Mouse (Mus musculus) heart, postnatal 0 days (tissue): ENCODE results near the gene Cstb. TPM values are rescaled to one million over a fixed set of nuclear protein-coding genes. Genes with fewer than 3 reads are reported as not detected.

Experiments used
- ATAC-seq: fragments of 200-750 bp; cut with Nextera tagmentation; 2 replicates; pipeline ENCODE4 v1.8.0; 2017; ENCODE audit warnings: low read depth, moderate number of reproducible peaks, moderate library complexity; ENCODE audit not compliant: insufficient read depth
- DNase-seq: peaks from one replicate; pipeline ENCODE4 v3.0.0-alpha.2; 2016; ENCODE audit warnings: low spot score
- H3K27ac ChIP-seq: fragments of 300-500 bp; sonication (generic); 2 replicates; pipeline ENCODE4 v1.5.1; 2014; ENCODE audit warnings: low read depth, mild to moderate bottlenecking
- H3K27me3 ChIP-seq: fragments of 300-500 bp; sonication (generic); 2 replicates; pipeline ENCODE4 v1.6.1; 2014; ENCODE audit warnings: low read length, mixed read lengths; ENCODE audit not compliant: control insufficient read depth, insufficient read depth
- H3K36me3 ChIP-seq: fragments of 300-500 bp; sonication (generic); replicated peaks from 2 replicates; pipeline ENCODE4 v1.6.1; 2014; ENCODE audit warnings: low read length, mixed read lengths; ENCODE audit not compliant: control insufficient read depth, insufficient read depth
- H3K4me1 ChIP-seq: fragments of 300-500 bp; sonication (generic); 2 replicates; pipeline ENCODE4 v1.6.1; 2014; ENCODE audit warnings: antibody characterized with exemption; ENCODE audit not compliant: control insufficient read depth, insufficient read depth
- H3K4me2 ChIP-seq: fragments of 300-500 bp; sonication (generic); 2 replicates; pipeline ENCODE4 v1.6.1; 2014; ENCODE audit warnings: low read depth, mild to moderate bottlenecking, low read length, moderate library complexity
- H3K4me3 ChIP-seq: fragments of 300-500 bp; sonication (generic); 2 replicates; pipeline ENCODE4 v1.5.1; 2014; ENCODE audit warnings: low read depth, low read length
- H3K9ac ChIP-seq: fragments of 300-500 bp; sonication (generic); replicated peaks from 2 replicates; pipeline ENCODE4 v1.6.1; 2014; ENCODE audit warnings: low read depth, low read length, mixed read lengths
- H3K9me3 ChIP-seq: fragments of 300-500 bp; sonication (generic); replicated peaks from 2 replicates; pipeline ENCODE4 v1.6.1; 2016; ENCODE audit warnings: low read length; ENCODE audit not compliant: control insufficient read depth
- CTCF ChIP-seq: IDR thresholded peaks from 2 replicates; pipeline ENCODE4 v1.5.1; 2016; ENCODE audit warnings: antibody characterized with exemption, control low read depth, low read depth
- EP300 ChIP-seq: IDR thresholded peaks from 2 replicates; pipeline ENCODE4 v1.6.1; 2016; ENCODE audit warnings: antibody characterized with exemption, low read depth
- WGBS: fragments of 180-500 bp; shearing (Covaris S2); extraction: QIAGEN DNeasy Blood & Tissue Kit; methylation state at CpG from one replicate; pipeline ENCODE4 v1.1.7; 2014; 5-methylcytosine and 5-hydroxymethylcytosine counted together
- polyA plus RNA-seq: library from polyadenylated mRNA; unstranded; fragments of >200 nt; fragmentation: Nextera tagmentation; extraction: Ambion mirVana; gene quantifications from 2 replicates; pipeline ENCODE4 v1.2.1, GENCODE M21; 2015
- total RNA-seq: library from RNA; depleted of rRNA; stranded (reverse); fragments of >200 nt; gene quantifications from 2 replicates; pipeline ENCODE4 v1.2.3, GENCODE M21; 2014; ENCODE audit warnings: low replicate concordance

The Cstb gene
- total and polyA plus RNA-seq, 2 experiments from 2014 or later, result 99.5 to 153 TPM

DNA sequence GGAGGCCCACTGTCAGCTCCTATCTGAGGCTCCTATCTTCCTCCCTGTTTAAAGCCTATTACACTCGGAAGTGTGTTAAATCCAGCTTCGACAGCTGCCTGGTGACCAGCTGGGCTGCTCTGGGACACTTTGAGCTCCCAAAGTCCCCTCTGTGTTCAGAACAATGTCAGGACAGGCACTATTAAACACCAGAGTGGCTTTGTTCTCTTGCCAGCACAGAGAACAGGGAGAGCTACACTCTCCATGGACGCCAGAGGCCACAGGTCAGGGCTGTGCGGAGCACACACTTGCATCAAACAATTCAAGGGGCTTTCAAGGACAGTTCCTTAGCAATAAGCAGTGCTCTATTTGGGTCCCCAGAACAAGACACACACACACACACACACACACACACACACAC is 27.2 kb downstream of the Cstb start:
- ATAC-seq (no peak), DNase-seq (no peak)
- Histone ChIP-seq H3K27ac (no peak overlapping the region), H3K27me3 (no peaks in the 10 kb centered on the region), H3K36me3 (peaks cover 26% of the 10 kb centered on the region), H3K4me2 (no peak overlapping the region), H3K4me3 (no peak overlapping the region), H3K9ac (no peak overlapping the region), H3K9me3 (no peaks in the 10 kb centered on the region), H3K4me1 (0 out of 2 replicates have a peak, but pooled peaks cover 7% of the 10 kb centered on the region)
- TF ChIP-seq EP300 (no peak), CTCF (no peak)
- 53% methylated on average over 4 of the region's 4 CpGs for WGBS

GRCm38 (mm10) chr10:78456696-78457095 is 31.2 kb downstream of the Cstb start:
- DNase-seq (no peak), ATAC-seq (no peak)
- no peaks in the 10 kb centered on the region for H3K9me3 ChIP-seq
- H3K27ac ChIP-seq, result no peak overlapping the region
- H3K4me3 ChIP-seq, result no peak overlapping the region
- TF ChIP-seq EP300, result no peak
- no peak for TF ChIP-seq CTCF
- no peak overlapping the region for H3K9ac ChIP-seq
- H3K4me1 ChIP-seq, result 0 out of 2 replicates have a peak, but pooled peaks cover 7% of the 10 kb centered on the region
- no peaks in the 10 kb centered on the region for H3K27me3 ChIP-seq
- no peaks in the 10 kb centered on the region for H3K36me3 ChIP-seq
- H3K4me2 ChIP-seq, result no peak overlapping the region
- whole genome bisulfite sequencing, result 77% methylated on average over 13 of the region's 13 CpGs

DNA sequence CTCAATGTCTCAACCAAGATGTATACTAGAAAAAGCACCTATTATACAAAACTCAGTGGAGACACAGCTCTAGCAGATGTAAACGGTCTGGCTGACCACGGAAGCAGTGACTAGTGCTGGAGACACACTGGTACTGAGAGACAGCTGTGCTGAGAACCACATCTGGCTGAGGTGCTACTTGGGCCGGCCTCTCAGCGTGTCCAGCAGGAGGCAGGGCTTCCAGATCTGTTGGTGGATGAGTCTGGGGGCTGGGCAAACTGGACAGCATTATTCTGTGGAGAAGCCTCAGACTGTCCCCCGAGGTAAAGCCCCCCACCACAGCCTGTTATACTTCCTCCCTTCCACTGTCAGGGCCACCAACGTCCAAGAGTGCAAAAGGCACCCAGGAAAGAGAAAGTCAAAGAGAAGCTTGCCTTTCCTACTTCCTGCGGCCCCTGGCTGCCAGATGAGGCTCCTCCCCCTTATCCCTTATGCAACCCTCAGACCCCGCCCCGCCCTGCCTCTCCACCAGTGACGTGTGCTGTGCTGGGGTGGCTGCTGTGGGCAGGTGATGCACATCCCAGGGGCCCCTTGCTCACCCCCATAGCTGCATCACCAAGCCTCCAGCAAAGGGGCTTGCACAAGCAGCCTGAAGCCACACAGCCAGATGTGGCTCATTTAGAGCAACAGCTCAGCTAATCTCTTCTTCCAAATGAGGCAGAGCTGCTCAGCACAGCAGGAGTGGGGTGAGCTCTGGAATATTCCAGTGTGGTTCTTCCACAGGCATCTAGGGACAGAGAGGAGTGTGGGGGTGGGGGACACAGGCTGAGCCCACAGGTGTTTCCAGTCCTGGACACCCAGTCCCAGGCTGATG is 32.3 kb downstream of the Cstb start:
- Histone ChIP-seq H3K27me3 (no peaks in the 10 kb centered on the region), H3K4me1 (0 out of 2 replicates have a peak, but pooled peaks cover 4% of the 10 kb centered on the region), H3K9ac (no peak overlapping the region), H3K4me2 (0 out of 2 replicates have a peak overlapping the region, but pooled peaks have one; percentile 10), H3K9me3 (no peaks in the 10 kb centered on the region), H3K4me3 (no peak overlapping the region), H3K27ac (peak overlapping the region; percentile 26; the same call in 1 of the 2 replicates), H3K36me3 (no peaks in the 10 kb centered on the region)
- TF ChIP-seq CTCF, result no peak
- TF ChIP-seq EP300, result no peak
- ATAC-seq (peak; percentile 57; the same call in 1 of the 2 replicates), DNase-seq (no peak)
- WGBS, result 32% methylated on average over 10 of the region's 10 CpGs

DNA sequence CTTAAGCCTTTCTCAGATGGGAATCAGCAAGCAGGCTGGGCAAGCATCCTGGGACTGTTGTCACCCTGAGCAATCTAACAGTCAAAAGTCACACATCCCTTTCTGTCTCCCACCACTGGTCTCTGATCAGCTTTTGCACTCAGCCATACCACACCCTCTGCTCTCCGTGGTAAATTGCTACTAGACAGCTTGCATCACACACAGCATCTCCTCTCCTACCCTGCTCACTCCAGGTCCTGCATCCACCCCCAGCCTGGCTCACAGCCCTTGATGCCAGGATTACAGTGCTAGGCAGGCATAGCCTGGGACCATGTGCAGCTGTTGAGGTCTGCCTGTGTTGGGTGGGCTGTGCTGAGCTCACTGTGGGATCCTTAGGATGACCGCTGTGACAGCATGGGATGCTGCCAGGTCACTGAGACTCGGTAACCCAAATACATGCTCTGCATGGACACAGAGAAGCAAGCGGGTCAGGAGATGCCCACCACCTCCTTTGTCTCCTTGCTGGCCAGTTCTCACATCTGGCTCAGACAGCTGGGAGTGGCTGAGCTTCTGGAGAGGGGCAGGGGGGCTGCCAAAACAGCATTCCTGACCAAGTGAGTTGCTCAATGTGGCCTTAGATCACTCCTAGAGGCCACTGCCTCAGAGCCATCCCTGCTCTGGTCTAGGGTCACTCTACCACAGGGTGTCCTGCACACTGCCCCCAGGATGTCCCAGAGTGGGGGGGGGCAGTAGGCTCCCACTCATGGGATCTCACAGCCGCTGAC is 33.1 kb downstream of the Cstb start:
- Histone ChIP-seq H3K36me3 (no peaks in the 10 kb centered on the region), H3K27ac (peak overlapping the region; percentile 26; the same call in 1 of the 2 replicates), H3K4me3 (no peak overlapping the region), H3K27me3 (no peaks in the 10 kb centered on the region), H3K4me1 (no peaks in the 10 kb centered on the region), H3K9me3 (no peaks in the 10 kb centered on the region), H3K4me2 (no peak overlapping the region), H3K9ac (no peak overlapping the region)
- WGBS, result 62% methylated on average over 5 of the region's 5 CpGs
- ATAC-seq (no peak), DNase-seq (no peak)
- TF ChIP-seq EP300, result no peak
- TF ChIP-seq CTCF, result no peak

GRCm38 (mm10) chr10:78460463-78460862 is 35.0 kb downstream of the Cstb start:
- WGBS, result 20% methylated on average over 5 of the region's 5 CpGs
- H3K36me3 ChIP-seq, result no peaks in the 10 kb centered on the region
- H3K9ac ChIP-seq, result no peak overlapping the region
- ATAC-seq, result no peak
- no peak overlapping the region for H3K4me2 ChIP-seq
- no peaks in the 10 kb centered on the region for H3K9me3 ChIP-seq
- H3K4me3 ChIP-seq, result no peak overlapping the region
- no peak for TF ChIP-seq EP300
- TF ChIP-seq CTCF, result no peak
- no peak overlapping the region for H3K27ac ChIP-seq
- DNase-seq, result no peak
- H3K4me1 ChIP-seq, result peaks cover 5% of the 10 kb centered on the region; the same call in 1 of the 2 replicates
- no peaks in the 10 kb centered on the region for H3K27me3 ChIP-seq
